Mouse (Mus musculus) stomach, postnatal 0 days (tissue): ENCODE measurements at regions not wholly inside any gene's neighbourhood (a gene's known extent, or its start where the extent isn't known, plus 50 kb on each side); places are given as distances from the start of the nearest gene placed in this dataset.

Experiments used
- ATAC-seq: fragments of 200-750 bp; cut with Nextera tagmentation; 2 replicates; pipeline ENCODE4 v1.8.0; 2017; ENCODE audit not compliant: low FRiP score, low TSS enrichment
- DNase-seq: peaks from one replicate; pipeline ENCODE4 v3.0.0-alpha.2; 2016; ENCODE audit warnings: low spot score
- H3K27ac ChIP-seq: fragments of 300-500 bp; sonication (generic); replicated peaks from 2 replicates; pipeline ENCODE4 v1.5.1; 2014; ENCODE audit warnings: mild to moderate bottlenecking, control low read depth
- H3K27me3 ChIP-seq: fragments of 300-500 bp; sonication (generic); 2 replicates; pipeline ENCODE4 v1.6.1; 2014; ENCODE audit warnings: low read length; ENCODE audit not compliant: control insufficient read depth, insufficient read depth
- H3K36me3 ChIP-seq: fragments of 300-500 bp; sonication (generic); 2 replicates; pipeline ENCODE4 v1.6.1; 2014; ENCODE audit warnings: low read length, mixed read lengths; ENCODE audit not compliant: control insufficient read depth, insufficient read depth
- H3K4me1 ChIP-seq: fragments of 300-500 bp; sonication (generic); replicated peaks from 2 replicates; pipeline ENCODE4 v1.6.1; 2014; ENCODE audit warnings: antibody characterized with exemption; ENCODE audit not compliant: control insufficient read depth, insufficient read depth
- H3K4me2 ChIP-seq: fragments of 300-500 bp; sonication (generic); replicated peaks from 2 replicates; pipeline ENCODE4 v1.6.1; 2014; ENCODE audit warnings: low read depth, mild to moderate bottlenecking, control low read depth, moderate library complexity
- H3K4me3 ChIP-seq: fragments of 300-500 bp; sonication (generic); 2 replicates; pipeline ENCODE4 v1.5.1; 2014; ENCODE audit warnings: low read depth, low read length, control low read depth
- H3K9ac ChIP-seq: fragments of 300-500 bp; sonication (generic); 2 replicates; pipeline ENCODE4 v1.6.1; 2014; ENCODE audit warnings: mild to moderate bottlenecking, low read length, control low read depth, mixed read lengths
- H3K9me3 ChIP-seq: fragments of 300-500 bp; sonication (generic); 2 replicates; pipeline ENCODE4 v1.6.1; 2016; ENCODE audit warnings: low read length; ENCODE audit not compliant: control insufficient read depth
- CTCF ChIP-seq: IDR thresholded peaks from 2 replicates; pipeline ENCODE4 v1.5.1; 2016; ENCODE audit warnings: antibody characterized with exemption, low read depth, mild to moderate bottlenecking, moderate library complexity
- EP300 ChIP-seq: optimal IDR thresholded peaks from 2 replicates; pipeline ENCODE3; 2016; ENCODE audit warnings: antibody characterized with exemption
- WGBS: fragments of 180-500 bp; shearing (Covaris S2); extraction: QIAGEN DNeasy Blood & Tissue Kit; methylation state at CpG from one replicate; pipeline ENCODE4 v1.1.7; 2014; 5-methylcytosine and 5-hydroxymethylcytosine counted together

- no peaks in the 10 kb centered on the region for H3K36me3 ChIP-seq
- no peaks in the 10 kb centered on the region for H3K4me1 ChIP-seq
- H3K27ac ChIP-seq: no peak overlapping the region
- WGBS: 90% methylated on average over 8 of the region's 8 CpGs
- no peaks in the 10 kb centered on the region for H3K27me3 ChIP-seq
- DNase-seq (no peak), ATAC-seq (no peak)
- no peak overlapping the region for H3K4me3 ChIP-seq
- H3K4me2 ChIP-seq: no peak overlapping the region
- H3K9me3 ChIP-seq: no peaks in the 10 kb centered on the region
- TF ChIP-seq CTCF (no peak), EP300 (no peak)
- no peak overlapping the region for H3K9ac ChIP-seq
These were observed 517.6 kb downstream of the Gm826 start for GRCm38 (mm10) chr2:159816344-159816743.
